Mouse (Mus musculus): ENCODE data around the gene Fosl1.

- no peak for TF ChIP-seq POLR2A (IDR thresholded peaks at IDR 0.05; ENCODE audit: insufficient read length, low read depth)
- no peak for TF ChIP-seq TCF12 (IDR thresholded peaks at IDR 0.05; ENCODE audit: insufficient read depth, poor library complexity, severe bottlenecking)
- peak; percentile 5 for TF ChIP-seq POLR2AphosphoS2 (IDR thresholded peaks at IDR 0.05; ENCODE audit: insufficient read length, low read depth)
- TF ChIP-seq CEBPB (IDR thresholded peaks at IDR 0.05; ENCODE audit: insufficient read depth, poor library complexity, severe bottlenecking): no peak
- no peak for TF ChIP-seq MAX (IDR thresholded peaks at IDR 0.05; ENCODE audit: low read depth)
- no peak for TF ChIP-seq MYOG (IDR thresholded peaks at IDR 0.05; ENCODE audit: control insufficient read depth in 1 of 3, insufficient read depth in 1 of 3, insufficient read length in 2 of 3, low read depth in 2 of 3)
- TF ChIP-seq USF1 (IDR thresholded peaks at IDR 0.05; ENCODE audit: low read depth): no peak
Measured at GRCm38 (mm10) chr19:5477668-5478300, 30.4 kb downstream of the Fosl1 start.

Measured in myocyte (in vitro differentiated cells).